Mouse (Mus musculus) layer of hippocampus, adult 9-10 months (tissue): ENCODE measurements around the gene Dmrtc1c1.
"Not testable (repeated sequence)": the region's sequence is repeated elsewhere in the genome, so short reads cannot be mapped to it uniquely, and the experiment has no call there.

ENCODE experiments used
- DNase-seq: peaks from one replicate; pipeline ENCODE4 v3.0.0; 2022; ENCODE audit warnings: low spot score

The Dmrtc1c1 gene

DNA sequence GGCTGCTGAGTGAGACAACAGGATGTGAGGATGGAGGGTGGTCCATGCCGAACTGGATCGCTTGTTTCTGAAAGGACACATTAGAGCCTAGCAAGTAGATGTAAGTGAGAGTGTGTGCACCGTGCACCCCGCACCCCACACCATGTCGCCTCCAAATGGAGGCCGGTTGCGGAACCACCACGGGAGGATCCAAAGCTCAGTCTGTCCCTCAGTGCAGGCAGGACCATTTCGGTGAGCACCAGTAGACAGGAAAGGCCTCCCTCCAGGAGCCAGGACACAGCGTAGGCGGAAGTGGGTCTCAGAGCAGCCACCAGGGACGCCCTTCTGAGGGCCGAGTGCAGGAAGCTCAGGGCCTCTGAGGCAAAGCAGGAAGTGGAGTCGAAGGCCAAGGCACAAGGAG is at the start of gene Dmrtc1c1:
Gene Dmrtc1c1, plus strand, starts transcription at position 301 of the 400 bp plus-strand sequence.
- not testable (repeated sequence) for DNase-seq

GRCm38 (mm10) chrX:102765878-102766277 is 36.9 kb upstream of the Dmrtc1c1 start:
- DNase-seq, result no peak

DNA sequence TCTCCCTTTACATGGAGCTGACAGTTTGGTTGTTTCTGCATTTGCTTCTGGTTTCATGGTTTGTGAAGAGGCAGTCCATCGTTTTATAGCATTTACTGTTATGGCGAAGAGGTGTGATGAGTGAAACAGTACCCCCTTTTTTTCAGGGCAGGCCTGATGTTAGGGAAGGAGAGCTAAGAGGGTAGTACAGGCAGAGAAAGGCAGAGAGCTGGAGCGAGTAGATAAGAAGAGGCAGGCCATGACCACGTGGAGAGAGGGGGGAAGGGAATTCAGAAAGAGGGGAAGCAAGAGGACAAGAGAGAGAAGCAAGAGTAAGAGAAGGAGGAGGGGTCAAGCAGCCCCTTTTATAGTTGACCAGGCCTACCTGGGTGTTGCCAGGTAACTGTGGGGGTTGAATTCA is 9.5 kb downstream of the Dmrtc1c1 start:
- no peak for DNase-seq

DNA sequence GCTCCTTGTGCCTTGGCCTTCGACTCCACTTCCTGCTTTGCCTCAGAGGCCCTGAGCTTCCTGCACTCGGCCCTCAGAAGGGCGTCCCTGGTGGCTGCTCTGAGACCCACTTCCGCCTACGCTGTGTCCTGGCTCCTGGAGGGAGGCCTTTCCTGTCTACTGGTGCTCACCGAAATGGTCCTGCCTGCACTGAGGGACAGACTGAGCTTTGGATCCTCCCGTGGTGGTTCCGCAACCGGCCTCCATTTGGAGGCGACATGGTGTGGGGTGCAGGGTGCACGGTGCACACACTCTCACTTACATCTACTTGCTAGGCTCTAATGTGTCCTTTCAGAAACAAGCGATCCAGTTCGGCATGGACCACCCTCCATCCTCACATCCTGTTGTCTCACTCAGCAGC is 51.8 kb downstream of the Dmrtc1c1 start, which contains the start of gene Dmrtc1c2:
Gene Dmrtc1c2, minus strand, starts transcription at position 101 of the 400 bp plus-strand sequence.
- not testable (repeated sequence) for DNase-seq
